Mouse (Mus musculus): ENCODE data around the gene Bcor.

Gene Bcor

GRCm38 (mm10) chrX:12067031-12067430 lies 93.1 kb downstream of the Bcor start:
- peak; percentile 34 for DNase-seq (ENCODE audit: low read depth, low spot score)

GRCm38 (mm10) chrX:12065782-12066181 lies 94.4 kb downstream of the Bcor start:
- DNase-seq (ENCODE audit: low read depth, low spot score), result no peak

GRCm38 (mm10) chrX:12062932-12063260 lies 97.3 kb downstream of the Bcor start:
- no peak for DNase-seq (ENCODE audit: low read depth, low spot score)

- DNase-seq (ENCODE audit: low read depth, low spot score), result no peak
Observed at GRCm38 (mm10) chrX:12062121-12062931, 97.8 kb downstream of the Bcor start.

- DNase-seq (ENCODE audit: low read depth, low spot score), result no peak
Observed at GRCm38 (mm10) chrX:12060848-12061247, 99.3 kb downstream of the Bcor start.

- DNase-seq (ENCODE audit: low read depth, low spot score), result no peak
Observed at GRCm38 (mm10) chrX:12057210-12057609, 102.9 kb downstream of the Bcor start.

DNA sequence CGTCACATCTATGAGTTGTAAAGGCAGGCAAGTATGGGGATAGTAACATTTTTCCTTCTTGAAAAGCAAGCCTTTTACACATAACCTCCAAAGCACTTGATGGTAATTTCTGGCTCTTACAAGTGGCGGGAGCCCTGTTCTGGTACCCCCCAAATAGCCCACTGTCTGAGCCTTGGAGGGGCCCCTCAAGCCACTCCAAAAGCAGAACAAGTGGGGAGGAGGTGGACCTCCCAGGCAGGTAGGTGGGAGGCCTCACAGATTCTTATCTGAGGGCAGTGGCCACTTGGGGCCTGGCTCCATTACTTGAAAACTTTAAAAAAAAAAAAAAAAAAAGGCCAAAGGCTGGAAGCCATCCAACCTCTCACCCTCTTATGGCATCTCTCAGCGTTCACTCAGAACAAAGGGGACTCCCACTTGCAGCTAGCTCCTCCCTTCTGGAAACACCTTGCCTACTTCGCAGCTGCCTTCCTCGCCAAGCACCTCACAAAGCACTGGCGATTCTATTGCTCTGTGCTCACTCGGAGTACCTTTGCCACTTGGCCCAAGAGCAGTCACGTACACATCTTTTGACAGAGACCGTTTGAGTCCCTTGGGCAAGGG lies 106.7 kb downstream of the Bcor start:
- DNase-seq (ENCODE audit: low read depth, low spot score), result no peak

GRCm38 (mm10) chrX:12052651-12053050 lies 107.5 kb downstream of the Bcor start:
- no peak for DNase-seq (ENCODE audit: low read depth, low spot score)

- DNase-seq (ENCODE audit: low read depth, low spot score), result peak; percentile 33
Observed at GRCm38 (mm10) chrX:12048721-12049120, 111.4 kb downstream of the Bcor start.

DNA sequence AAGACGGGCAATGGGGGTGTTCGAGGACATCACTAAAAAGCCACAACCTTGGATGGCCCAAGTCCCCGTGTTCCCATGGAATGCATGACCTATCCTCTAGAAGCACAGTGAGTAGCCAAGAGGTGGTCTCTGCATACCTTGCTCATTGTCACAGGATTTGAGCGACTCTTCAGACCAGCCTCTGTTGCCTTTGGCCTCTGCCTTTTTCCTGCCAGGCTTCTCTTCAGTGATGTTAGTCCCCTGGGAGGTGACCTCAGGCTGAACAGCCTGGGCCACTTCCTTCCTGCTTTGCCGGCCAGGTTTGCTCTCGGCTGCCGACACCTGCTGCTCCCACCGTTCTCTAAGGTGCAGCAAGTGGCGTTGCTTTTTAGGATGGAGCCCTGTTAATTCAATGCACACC lies 112.0 kb downstream of the Bcor start:
- DNase-seq (ENCODE audit: low read depth, low spot score), result no peak

DNA sequence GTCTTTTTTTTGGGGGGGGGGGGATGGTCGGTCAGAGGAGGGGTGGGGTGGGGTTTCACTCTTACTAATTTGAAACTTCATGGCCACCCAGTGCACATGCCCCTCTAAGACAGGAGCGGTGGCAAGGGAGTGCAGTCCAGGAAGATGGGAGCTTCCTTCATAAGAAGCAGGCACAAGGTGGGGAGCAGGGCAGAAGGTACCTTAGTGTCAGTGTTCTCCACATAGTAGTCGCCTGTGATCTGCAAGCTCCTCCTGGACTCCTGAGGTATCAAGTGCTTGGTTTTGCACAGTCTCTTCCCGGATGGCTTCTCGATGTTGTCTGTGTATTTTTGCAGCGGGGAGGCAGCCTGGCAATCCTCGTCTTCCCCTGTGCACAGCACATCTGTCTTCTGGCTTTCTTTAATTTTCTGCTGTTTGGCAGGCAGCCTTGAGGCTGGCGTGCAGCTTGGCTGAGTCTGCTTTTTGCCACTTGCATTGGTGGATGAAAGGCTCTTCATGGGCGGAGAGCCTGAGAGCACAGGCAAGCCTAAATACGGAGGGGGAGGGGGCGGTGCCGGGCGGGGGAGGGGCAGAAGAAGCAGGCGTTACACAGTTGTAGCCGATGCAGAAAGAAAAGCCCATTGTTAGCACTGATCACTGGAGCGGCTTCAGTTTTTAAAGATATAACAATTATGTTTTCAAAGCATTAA lies 112.8 kb downstream of the Bcor start:
- DNase-seq (ENCODE audit: low read depth, low spot score), result peak; percentile 37

DNA sequence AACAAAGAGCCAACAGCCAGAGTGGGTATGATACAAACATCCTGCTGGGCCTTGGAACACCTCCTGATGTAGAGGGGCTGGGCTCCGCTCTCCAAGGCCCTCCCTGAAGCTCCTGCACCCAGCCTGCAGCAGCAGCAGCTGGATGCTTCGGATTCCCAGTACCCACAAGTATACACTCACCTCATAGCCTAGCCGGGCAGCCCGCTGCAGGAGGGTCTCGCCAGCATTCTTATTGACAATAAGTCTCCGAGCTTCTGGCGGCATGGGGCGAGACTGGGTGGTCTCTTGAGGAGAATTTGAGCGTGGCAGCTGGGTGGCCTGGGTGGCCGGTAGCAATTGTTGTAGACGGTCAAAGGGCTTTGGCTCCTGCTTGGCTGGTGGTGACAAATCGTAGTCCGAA lies 113.5 kb downstream of the Bcor start:
- no peak for DNase-seq (ENCODE audit: low read depth, low spot score)

GRCm38 (mm10) chrX:12043352-12043751 lies 116.8 kb downstream of the Bcor start:
- DNase-seq (ENCODE audit: low read depth, low spot score), result no peak

DNA sequence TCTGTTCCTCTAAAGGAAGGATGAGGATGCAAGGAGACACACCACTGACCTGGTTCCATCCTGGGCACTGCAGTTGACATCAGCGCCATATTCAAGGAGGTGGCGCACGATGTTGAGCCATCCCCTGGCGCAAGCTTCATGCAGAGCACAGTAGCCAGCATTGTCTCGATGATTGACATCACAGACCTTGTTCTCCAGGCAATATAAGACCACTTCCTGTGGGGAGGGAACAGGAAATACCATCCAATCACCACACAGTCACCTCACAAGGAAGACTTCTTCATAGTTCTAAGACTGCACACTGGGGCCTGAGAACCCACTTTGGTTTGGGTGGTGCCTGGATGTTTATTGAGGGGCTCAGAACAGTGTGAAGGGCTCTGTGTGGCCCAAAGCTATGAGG lies 118.7 kb downstream of the Bcor start:
- no peak for DNase-seq (ENCODE audit: low read depth, low spot score)

DNA sequence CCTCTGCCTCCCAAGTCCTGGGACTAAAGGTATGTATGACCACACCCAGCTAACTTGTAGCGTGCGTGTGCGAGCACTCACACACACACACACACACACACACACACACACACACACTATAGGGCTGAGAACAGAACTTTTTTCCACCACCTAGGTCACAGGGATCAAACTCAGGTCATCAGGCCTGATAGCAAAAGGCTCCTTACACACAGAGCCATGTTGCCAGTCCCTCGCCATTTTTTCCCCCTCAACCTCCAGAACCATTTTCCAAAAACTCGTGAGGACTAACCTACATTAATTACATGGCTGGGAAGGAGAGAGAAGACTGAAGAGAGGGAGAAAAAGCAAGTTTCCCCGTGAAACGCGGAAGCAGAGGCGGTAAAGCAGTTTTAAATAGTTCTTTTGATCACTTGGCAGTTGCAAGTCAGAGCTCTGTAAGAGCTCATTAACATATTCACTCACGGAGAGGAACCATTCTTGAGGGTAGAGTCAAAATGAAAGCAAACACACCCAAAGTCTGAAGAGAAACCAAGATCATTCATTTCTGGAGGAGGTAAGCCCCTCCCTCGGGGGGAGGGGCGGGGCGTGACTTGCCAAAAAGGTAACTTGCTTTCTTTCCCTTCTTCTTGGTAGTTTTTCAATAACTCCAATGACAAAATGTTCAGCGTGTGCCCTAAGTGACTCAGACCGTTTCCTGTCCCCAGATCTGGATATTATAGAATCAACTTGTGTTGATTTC lies 145.3 kb downstream of the Bcor start:
- DNase-seq (ENCODE audit: low read depth, low spot score), result peak; percentile 68

DNA sequence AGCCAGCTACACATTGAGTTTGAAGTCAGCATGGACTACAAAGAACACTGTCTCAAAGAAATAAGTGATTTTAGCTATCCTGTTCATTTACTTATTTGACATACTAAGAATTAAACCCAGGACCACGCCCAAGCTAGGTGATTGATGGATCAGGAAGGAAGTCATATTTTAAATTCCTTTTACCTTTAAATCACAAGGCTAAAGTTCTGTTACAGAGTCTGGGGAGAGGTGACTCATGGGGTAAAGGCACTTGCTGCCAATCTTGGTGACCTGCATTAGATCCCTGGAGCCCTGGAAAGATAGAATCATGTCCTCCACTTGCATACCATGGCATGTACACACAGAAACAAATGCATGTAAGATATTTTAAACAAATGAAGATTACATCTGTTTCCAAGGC lies 149.5 kb downstream of the Bcor start:
- DNase-seq (ENCODE audit: low read depth, low spot score), result no peak

- DNase-seq (ENCODE audit: low read depth, low spot score), result no peak
Observed at GRCm38 (mm10) chrX:12009046-12009445, 151.1 kb downstream of the Bcor start.

DNA sequence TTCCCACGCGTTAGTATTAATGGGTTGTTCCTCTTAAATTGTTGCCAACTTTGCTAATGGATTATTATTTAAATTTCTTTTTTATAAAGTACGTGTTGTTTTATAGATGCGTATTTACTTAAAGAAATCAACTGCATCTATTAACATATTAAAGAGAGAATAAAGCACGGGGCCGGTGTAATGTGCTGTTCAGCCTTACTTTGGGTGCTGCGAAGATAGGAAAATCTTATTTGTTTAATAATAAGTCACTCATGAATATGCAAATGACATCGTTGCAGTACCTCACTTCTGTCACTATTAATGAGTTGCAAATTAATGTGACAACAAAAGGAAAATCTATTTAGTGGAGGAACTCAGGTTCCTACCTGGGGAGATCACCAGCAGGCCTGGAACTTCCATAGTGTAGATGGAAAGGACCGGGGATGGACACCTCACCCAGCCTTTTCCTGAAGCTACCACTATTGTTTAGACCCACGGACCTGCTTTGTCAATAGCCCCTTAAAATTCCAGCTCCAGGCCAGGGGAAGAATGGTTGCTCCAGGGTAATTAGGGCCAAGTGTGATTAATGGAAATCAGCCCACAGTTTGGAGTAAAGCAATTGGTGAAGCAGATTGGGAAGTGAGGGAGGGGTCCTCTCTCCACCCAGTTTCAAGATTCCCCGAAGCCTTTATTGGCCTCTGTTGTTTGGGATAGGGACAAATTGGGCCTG lies 152.2 kb downstream of the Bcor start:
- no peak for DNase-seq (ENCODE audit: low read depth, low spot score)

DNA sequence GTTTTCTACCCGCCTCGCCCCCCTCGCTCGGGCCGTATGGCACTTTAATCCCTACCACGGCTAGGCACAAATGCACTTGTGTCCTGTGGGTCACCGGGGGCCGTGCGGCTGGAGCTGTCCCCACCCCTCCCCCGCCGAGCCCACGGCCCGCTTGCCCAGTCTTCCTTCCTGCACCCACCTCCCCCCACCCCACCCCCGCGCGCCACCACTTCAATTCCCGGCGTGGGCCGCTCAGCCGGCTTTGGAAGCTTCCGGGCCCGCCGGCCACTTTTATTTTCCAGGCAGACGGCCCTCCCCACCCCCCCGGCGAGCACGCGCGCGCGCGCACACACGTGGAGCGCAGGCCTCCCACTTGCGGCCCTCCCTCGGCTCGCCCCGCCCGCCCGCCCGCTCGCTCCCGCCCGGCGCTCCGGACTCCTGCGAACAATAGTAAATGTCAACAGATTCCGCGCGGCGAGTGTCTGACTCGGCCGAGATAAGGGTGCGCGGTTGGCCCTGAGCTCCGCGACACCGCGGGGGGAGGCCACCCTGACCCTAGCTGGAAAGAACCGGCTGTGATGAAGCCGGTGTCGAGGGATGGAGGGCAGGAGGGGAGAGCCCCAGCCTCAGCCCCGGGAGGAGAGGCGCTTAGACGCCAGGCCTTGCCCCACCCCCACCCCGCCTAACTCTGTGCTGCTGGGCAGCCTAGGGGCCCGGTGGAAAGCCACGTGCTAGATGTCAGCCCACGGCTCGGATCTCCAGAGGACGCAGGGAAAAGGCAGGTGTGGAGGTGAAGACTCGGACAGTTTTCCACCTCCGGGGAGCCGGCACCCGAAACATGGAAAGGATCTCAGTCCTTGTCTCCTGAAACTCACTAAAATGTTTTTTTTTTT lies 153.0 kb downstream of the Bcor start:
- peak; percentile 63 for DNase-seq (ENCODE audit: low read depth, low spot score)

DNA sequence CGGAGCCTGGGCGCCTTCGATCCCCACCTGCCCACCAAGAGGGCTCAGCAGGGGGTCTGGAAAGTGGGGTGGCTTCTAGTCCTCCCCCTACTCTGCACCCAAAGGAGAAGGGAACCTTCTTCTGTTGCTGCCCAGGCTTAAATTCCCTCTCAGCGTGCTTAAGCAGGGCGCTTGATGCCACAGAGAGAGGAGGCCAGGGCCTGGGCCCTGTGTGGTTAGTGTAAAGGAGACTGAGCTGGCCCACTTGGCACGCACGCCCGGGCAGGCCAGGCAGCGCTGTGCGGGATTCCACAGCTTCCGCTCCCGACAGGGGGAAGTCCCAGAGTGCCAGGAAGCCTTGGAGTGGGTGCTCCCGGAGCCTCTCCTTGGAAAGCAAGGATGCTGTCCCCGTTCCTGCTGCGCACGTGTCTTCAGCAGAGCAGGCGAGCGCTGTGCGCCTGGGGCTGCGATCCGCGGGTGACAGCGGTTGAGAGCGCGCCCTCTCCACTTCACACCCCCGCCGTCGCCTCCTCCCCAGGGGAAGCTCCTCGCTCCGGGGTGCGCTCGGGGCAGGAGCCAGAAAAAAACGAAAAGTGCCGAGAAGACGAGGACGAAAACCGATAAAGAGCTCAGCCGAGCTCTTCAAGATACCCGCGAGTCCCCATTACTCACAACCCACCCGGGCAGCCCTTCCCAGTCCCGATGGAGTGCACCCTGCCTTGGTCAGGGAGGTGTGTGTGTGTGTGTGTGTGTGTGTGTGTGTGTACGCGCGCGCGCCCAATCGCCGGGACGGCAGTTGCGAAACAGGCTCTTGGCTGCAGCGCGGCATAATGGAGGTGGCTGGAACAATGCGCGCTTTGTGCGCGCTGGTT lies 153.9 kb downstream of the Bcor start:
- DNase-seq (ENCODE audit: low read depth, low spot score), result peak; percentile 46

Data from ES-CJ7 (cell line).